Mouse (Mus musculus) hematopoietic stem cell, adult 5-6 weeks (primary cell): Measurements from ENCODE around the gene Kcnma1. TPM values are rescaled to one million over a fixed set of nuclear protein-coding genes. Genes with fewer than 3 reads are reported as not detected.

Experiments used
- ATAC-seq, 2 experiments: fragments of 125-278 bp in 1 of 2; replicated peaks in 1 of 2; 2 replicates each; pipeline ENCODE4 v1.8.0; 2016 to 2017; ENCODE audit warnings: inconsistent platforms in 2 of 2, mild to moderate bottlenecking in 2 of 2, moderate number of reproducible peaks in 2 of 2, low read depth in 1 of 2, moderate TSS enrichment in 1 of 2; ENCODE audit not compliant: low FRiP score in 2 of 2, poor library complexity in 2 of 2, severe bottlenecking in 2 of 2, insufficient read depth in 1 of 2, low TSS enrichment in 1 of 2
- total RNA-seq: library from RNA; stranded (forward); fragments of 172-1452, 232-1000 nt; gene quantifications from 2 replicates; pipeline ENCODE4 v1.2.3, GENCODE M21; 2017

Kcnma1 gene
- total RNA-seq, 1 experiment from 2014 or later = not detected

GRCm38 (mm10) chr14:23407051-23407450, 607.2 kb downstream of the Kcnma1 start:
- no peak for ATAC-seq

GRCm38 (mm10) chr14:23400777-23401469, 613.4 kb downstream of the Kcnma1 start:
- peak; percentile 84 to 94 for ATAC-seq

- ATAC-seq = no peak
Measured at GRCm38 (mm10) chr14:23397642-23398041, 616.6 kb downstream of the Kcnma1 start.

GRCm38 (mm10) chr14:23391566-23391965, 622.7 kb downstream of the Kcnma1 start:
- ATAC-seq = peak; percentile 60 to 76

GRCm38 (mm10) chr14:23390768-23391167, 623.5 kb downstream of the Kcnma1 start:
- ATAC-seq = no peak

- no peak for ATAC-seq
Measured at GRCm38 (mm10) chr14:23390161-23390560, 624.1 kb downstream of the Kcnma1 start.

GRCm38 (mm10) chr14:23386786-23387185, 627.5 kb downstream of the Kcnma1 start:
- ATAC-seq = no peak

GRCm38 (mm10) chr14:23385776-23386608, 628.3 kb downstream of the Kcnma1 start:
- ATAC-seq = peak; percentile 39 to 53; a peak in 2 of 4 replicates

GRCm38 (mm10) chr14:23378351-23379087, 635.8 kb downstream of the Kcnma1 start:
- peak; percentile 56 to 75 for ATAC-seq

- ATAC-seq = no peak
Measured at GRCm38 (mm10) chr14:23372021-23372420, 642.3 kb downstream of the Kcnma1 start.

- ATAC-seq = no peak
Measured at GRCm38 (mm10) chr14:23360491-23360995, 653.7 kb downstream of the Kcnma1 start.

- ATAC-seq = no peak
Measured at GRCm38 (mm10) chr14:23358776-23359175, 655.5 kb downstream of the Kcnma1 start.

GRCm38 (mm10) chr14:23357529-23358278, 656.6 kb downstream of the Kcnma1 start:
- no peak for ATAC-seq

GRCm38 (mm10) chr14:23326786-23327185, 687.5 kb downstream of the Kcnma1 start:
- no peak for ATAC-seq

GRCm38 (mm10) chr14:23305288-23305687, 709.0 kb downstream of the Kcnma1 start:
- no peak for ATAC-seq

- ATAC-seq = no peak
Measured at GRCm38 (mm10) chr14:23300443-23300842, 713.8 kb downstream of the Kcnma1 start.

GRCm38 (mm10) chr14:23290634-23291033, 723.7 kb downstream of the Kcnma1 start:
- ATAC-seq = no peak
